Mouse (Mus musculus): ENCODE results near the gene Rhbdd2. TPM values are rescaled to one million over a fixed set of nuclear protein-coding genes. Genes with fewer than 3 reads are reported as not detected.
"Not testable (repeated sequence)": the region's sequence is repeated elsewhere in the genome, so short reads cannot be mapped to it uniquely, and the experiment has no call there.

The Rhbdd2 gene
- polyA plus RNA-seq, 2 experiments: 30.6 to 38.9 TPM

DNA sequence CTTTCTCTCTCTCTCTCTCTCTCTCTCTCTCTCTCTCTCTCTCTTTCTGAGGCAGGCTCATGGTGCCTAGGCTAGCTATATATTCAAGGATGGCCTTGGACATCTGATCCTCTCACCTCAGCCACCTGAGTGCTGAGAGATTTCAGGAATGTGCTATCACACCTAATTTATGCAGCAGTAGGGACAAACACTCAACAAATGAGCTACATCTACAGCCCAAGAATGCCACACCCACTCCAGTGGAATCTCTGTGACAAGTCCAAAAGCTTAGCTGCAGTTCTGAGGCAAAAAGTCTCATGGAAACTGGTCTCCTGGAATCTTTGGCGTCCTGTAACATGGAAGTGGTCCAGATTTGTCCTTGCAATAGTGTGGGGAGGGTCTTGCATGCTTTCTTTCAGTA lies 24.8 kb upstream of the Rhbdd2 start:
- DNase-seq (ENCODE audit: low spot score): no peak

DNA sequence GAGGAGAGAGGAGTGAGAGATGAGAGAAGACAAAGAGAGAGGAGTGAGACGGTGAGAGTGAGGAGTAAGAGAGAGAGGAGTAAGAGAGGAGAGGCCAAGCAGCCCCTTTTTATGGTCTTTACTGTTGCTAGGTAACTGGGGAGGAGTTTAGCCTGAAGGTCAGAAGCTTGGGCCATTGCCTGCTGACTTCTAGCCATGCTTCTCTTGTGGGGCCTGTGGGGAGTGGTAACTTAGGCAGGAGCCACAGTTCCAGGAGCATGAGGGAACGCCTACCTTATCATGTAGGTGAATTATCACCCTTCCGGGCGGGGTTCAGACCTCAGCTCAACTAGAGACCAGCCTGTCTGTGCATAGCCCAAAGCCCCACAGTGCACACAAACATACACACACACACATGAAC lies 22.6 kb upstream of the Rhbdd2 start:
- WGBS: 77% methylated on average over 4 of the region's 4 CpGs
- H3K27me3 ChIP-seq (ENCODE audit: control insufficient read depth, insufficient read depth, low read length): no peaks in the 10 kb centered on the region
- H3K27ac ChIP-seq (replicated peaks; ENCODE audit: low read depth, low read length): no peak overlapping the region
- no peak overlapping the region for H3K4me2 ChIP-seq (replicated peaks; ENCODE audit: low read depth, low read length, severe bottlenecking)
- TF ChIP-seq POLR2A (IDR thresholded peaks at IDR 0.05; ENCODE audit: borderline replicate concordance, extremely low read depth, insufficient read depth, insufficient read length): no peak
- DNase-seq (ENCODE audit: low spot score) (no peak), ATAC-seq (ENCODE audit: low FRiP score, low read depth) (no peak)
- no peak overlapping the region for H3K9ac ChIP-seq (ENCODE audit: low read depth, low read length, severe bottlenecking)
- H3K4me3 ChIP-seq (replicated peaks; ENCODE audit: low read length): no peak overlapping the region
- no peaks in the 10 kb centered on the region for H3K4me1 ChIP-seq (ENCODE audit: control insufficient read depth, insufficient read depth, low read length)
- H3K36me3 ChIP-seq (ENCODE audit: control insufficient read depth, insufficient read depth, low read length): no peaks in the 10 kb centered on the region
- H3K9me3 ChIP-seq (ENCODE audit: control insufficient read depth, low read length): no peaks in the 10 kb centered on the region

More for the DNA sequence above, 24.8 kb upstream of the Rhbdd2 start:
- H3K9ac ChIP-seq (ENCODE audit: low read depth, low read length, severe bottlenecking): no peak overlapping the region
- no peak overlapping the region for H3K4me3 ChIP-seq (replicated peaks; ENCODE audit: low read length)
- H3K4me1 ChIP-seq (ENCODE audit: control insufficient read depth, insufficient read depth, low read length): no peaks in the 10 kb centered on the region
- no peak for ATAC-seq (ENCODE audit: low FRiP score, low read depth)
- H3K36me3 ChIP-seq (ENCODE audit: control insufficient read depth, insufficient read depth, low read length): no peaks in the 10 kb centered on the region
- no peak overlapping the region for H3K27ac ChIP-seq (replicated peaks; ENCODE audit: low read depth, low read length)
- H3K4me2 ChIP-seq (replicated peaks; ENCODE audit: low read depth, low read length, severe bottlenecking): no peak overlapping the region
- 0 out of 2 replicates have a peak, but pooled peaks cover 5% of the 10 kb centered on the region for H3K9me3 ChIP-seq (ENCODE audit: control insufficient read depth, low read length)
- no peaks in the 10 kb centered on the region for H3K27me3 ChIP-seq (ENCODE audit: control insufficient read depth, insufficient read depth, low read length)
- WGBS: 48% methylated on average over 1 of the region's 1 CpGs
- TF ChIP-seq POLR2A (IDR thresholded peaks at IDR 0.05; ENCODE audit: borderline replicate concordance, extremely low read depth, insufficient read depth, insufficient read length): no peak

DNA sequence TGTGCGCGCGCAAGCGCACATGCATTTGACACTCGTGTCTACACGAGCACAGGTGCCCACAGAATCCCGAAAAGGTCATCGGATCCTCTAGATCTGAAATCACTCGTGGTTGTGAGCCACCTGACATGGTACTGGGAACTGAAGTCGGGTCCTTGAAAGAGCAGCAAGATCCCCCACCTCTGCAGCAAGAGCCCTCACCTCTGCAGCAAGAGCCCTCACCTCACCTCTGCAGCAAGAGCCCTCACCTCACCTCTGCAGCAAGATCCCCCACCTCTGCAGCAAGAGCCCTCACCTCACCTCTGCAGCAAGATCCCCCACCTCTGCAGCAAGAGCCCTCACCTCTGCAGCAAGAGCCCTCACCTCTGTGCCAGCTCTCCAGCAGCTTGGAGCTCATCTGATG lies 12.7 kb upstream of the Rhbdd2 start:
- not testable (repeated sequence) for H3K4me2 ChIP-seq (replicated peaks; ENCODE audit: low read depth, low read length, severe bottlenecking); H3K36me3 ChIP-seq (ENCODE audit: control insufficient read depth, insufficient read depth, low read length); H3K27ac ChIP-seq (replicated peaks; ENCODE audit: low read depth, low read length); ATAC-seq (ENCODE audit: low FRiP score, low read depth); H3K9me3 ChIP-seq (ENCODE audit: control insufficient read depth, low read length); H3K9ac ChIP-seq (ENCODE audit: low read depth, low read length, severe bottlenecking); H3K4me1 ChIP-seq (ENCODE audit: control insufficient read depth, insufficient read depth, low read length); H3K4me3 ChIP-seq (replicated peaks; ENCODE audit: low read length); H3K27me3 ChIP-seq (ENCODE audit: control insufficient read depth, insufficient read depth, low read length); DNase-seq (ENCODE audit: low spot score)
- WGBS: 80% methylated on average over 10 of the region's 10 CpGs

GRCm38 (mm10) chr5:135620526-135620925 lies 11.9 kb upstream of the Rhbdd2 start:
- ATAC-seq (ENCODE audit: low FRiP score, low read depth) (no peak), DNase-seq (ENCODE audit: low spot score) (no peak)
- H3K27me3 ChIP-seq (ENCODE audit: control insufficient read depth, insufficient read depth, low read length): no peaks in the 10 kb centered on the region
- 84% methylated on average over 9 of the region's 9 CpGs for WGBS
- no peaks in the 10 kb centered on the region for H3K4me1 ChIP-seq (ENCODE audit: control insufficient read depth, insufficient read depth, low read length)
- H3K9me3 ChIP-seq (ENCODE audit: control insufficient read depth, low read length): no peaks in the 10 kb centered on the region
- H3K27ac ChIP-seq (replicated peaks; ENCODE audit: low read depth, low read length): no peak overlapping the region
- no peak overlapping the region for H3K9ac ChIP-seq (ENCODE audit: low read depth, low read length, severe bottlenecking)
- TF ChIP-seq POLR2A (IDR thresholded peaks at IDR 0.05; ENCODE audit: borderline replicate concordance, extremely low read depth, insufficient read depth, insufficient read length): no peak
- no peak overlapping the region for H3K4me3 ChIP-seq (replicated peaks; ENCODE audit: low read length)
- no peaks in the 10 kb centered on the region for H3K36me3 ChIP-seq (ENCODE audit: control insufficient read depth, insufficient read depth, low read length)
- H3K4me2 ChIP-seq (replicated peaks; ENCODE audit: low read depth, low read length, severe bottlenecking): no peak overlapping the region

DNA sequence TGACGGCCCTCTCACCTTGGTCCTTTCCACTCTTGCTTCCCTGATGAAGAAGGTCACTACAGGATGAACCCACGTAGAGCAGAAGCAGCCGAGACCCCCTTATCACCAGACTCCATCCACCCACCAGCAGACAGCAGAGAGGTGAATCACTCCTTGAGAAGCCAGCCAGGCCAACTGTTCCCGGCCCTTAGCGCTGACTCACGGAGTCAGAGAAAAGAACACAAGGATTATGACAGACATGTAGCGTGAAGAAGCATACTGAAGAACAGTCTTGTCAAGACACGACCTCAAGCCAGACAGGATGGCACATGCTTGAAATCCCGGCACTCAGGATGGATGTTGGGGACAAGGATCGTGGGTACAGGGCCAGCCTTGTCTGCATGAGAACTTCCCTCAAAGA lies 10.7 kb upstream of the Rhbdd2 start:
- WGBS: 77% methylated on average over 10 of the region's 10 CpGs

GRCm38 (mm10) chr5:135623006-135623563 lies 9.3 kb upstream of the Rhbdd2 start:
- no peaks in the 10 kb centered on the region for H3K27me3 ChIP-seq (ENCODE audit: control insufficient read depth, insufficient read depth, low read length)
- H3K9me3 ChIP-seq (ENCODE audit: control insufficient read depth, low read length): no peaks in the 10 kb centered on the region
- H3K4me1 ChIP-seq (ENCODE audit: control insufficient read depth, insufficient read depth, low read length): no peaks in the 10 kb centered on the region
- no peak overlapping the region for H3K4me2 ChIP-seq (replicated peaks; ENCODE audit: low read depth, low read length, severe bottlenecking)
- H3K4me3 ChIP-seq (replicated peaks; ENCODE audit: low read length): no peak overlapping the region
- no peak overlapping the region for H3K9ac ChIP-seq (ENCODE audit: low read depth, low read length, severe bottlenecking)
- ATAC-seq (ENCODE audit: low FRiP score, low read depth): no peak
- no peak for TF ChIP-seq POLR2A (IDR thresholded peaks at IDR 0.05; ENCODE audit: borderline replicate concordance, extremely low read depth, insufficient read depth, insufficient read length)
- no peak for DNase-seq (ENCODE audit: low spot score)
- H3K27ac ChIP-seq (replicated peaks; ENCODE audit: low read depth, low read length): no peak overlapping the region
- no peaks in the 10 kb centered on the region for H3K36me3 ChIP-seq (ENCODE audit: control insufficient read depth, insufficient read depth, low read length)
- 87% methylated on average over 18 of the region's 18 CpGs for WGBS

More for the DNA sequence above, 10.7 kb upstream of the Rhbdd2 start:
- no peaks in the 10 kb centered on the region for H3K4me1 ChIP-seq (ENCODE audit: control insufficient read depth, insufficient read depth, low read length)
- H3K4me3 ChIP-seq (replicated peaks; ENCODE audit: low read length): no peak overlapping the region
- no peaks in the 10 kb centered on the region for H3K9me3 ChIP-seq (ENCODE audit: control insufficient read depth, low read length)
- no peaks in the 10 kb centered on the region for H3K27me3 ChIP-seq (ENCODE audit: control insufficient read depth, insufficient read depth, low read length)
- H3K4me2 ChIP-seq (replicated peaks; ENCODE audit: low read depth, low read length, severe bottlenecking): no peak overlapping the region
- no peak overlapping the region for H3K9ac ChIP-seq (ENCODE audit: low read depth, low read length, severe bottlenecking)
- H3K36me3 ChIP-seq (ENCODE audit: control insufficient read depth, insufficient read depth, low read length): no peaks in the 10 kb centered on the region
- no peak for TF ChIP-seq POLR2A (IDR thresholded peaks at IDR 0.05; ENCODE audit: borderline replicate concordance, extremely low read depth, insufficient read depth, insufficient read length)
- H3K27ac ChIP-seq (replicated peaks; ENCODE audit: low read depth, low read length): no peak overlapping the region
- ATAC-seq (ENCODE audit: low FRiP score, low read depth) (no peak), DNase-seq (ENCODE audit: low spot score) (no peak)
